Mouse (Mus musculus) spleen, adult 2 months (tissue): ENCODE measurements around the gene Zfp275.
"Not testable (repeated sequence)": the region's sequence is repeated elsewhere in the genome, so short reads cannot be mapped to it uniquely, and the experiment has no call there.

Source experiments
- CTCF ChIP-seq: fragments of 200-500 bp; IDR thresholded peaks from 2 replicates; pipeline ENCODE4 v1.5.1; 2011; ENCODE audit warnings: mild to moderate bottlenecking, inconsistent platforms; ENCODE audit not compliant: insufficient read depth, insufficient read length, insufficient replicate concordance; ENCODE audit errors: extremely low read depth
- POLR2A ChIP-seq: fragments of 200-500 bp; IDR thresholded peaks from 2 replicates; pipeline ENCODE4 v1.6.1; 2011; ENCODE audit warnings: low read depth, low read length, inconsistent platforms

GRCm38 (mm10) chrX:73295745-73296144 is 46.7 kb upstream of the Zfp275 start:
- TF ChIP-seq POLR2A, CTCF: not testable (repeated sequence)
